Mouse (Mus musculus) stomach, embryonic 16.5 days (tissue): Measurements from ENCODE around the gene Irs2. TPM values are rescaled to one million over a fixed set of nuclear protein-coding genes. Genes with fewer than 3 reads are reported as not detected.

Experiments used
- ATAC-seq: fragments of 200-750 bp; cut with Nextera tagmentation; 2 replicates; pipeline ENCODE4 v1.8.0; 2017; ENCODE audit warnings: moderate number of reproducible peaks, moderate TSS enrichment; ENCODE audit not compliant: insufficient read depth, low FRiP score
- H3K27ac ChIP-seq: fragments of 300-500 bp; sonication (generic); 2 replicates; pipeline ENCODE4 v1.5.1; 2014; ENCODE audit warnings: low read length
- H3K27me3 ChIP-seq: fragments of 300-500 bp; sonication (generic); 2 replicates; pipeline ENCODE4 v1.6.1; 2014; ENCODE audit warnings: low read length, control low read depth, mixed read lengths; ENCODE audit not compliant: control insufficient read depth, insufficient read depth
- H3K36me3 ChIP-seq: fragments of 300-500 bp; sonication (generic); 2 replicates; pipeline ENCODE4 v1.6.1; 2014; ENCODE audit warnings: low read length; ENCODE audit not compliant: control insufficient read depth, insufficient read depth
- H3K4me1 ChIP-seq: fragments of 300-500 bp; sonication (generic); 2 replicates; pipeline ENCODE4 v1.6.1; 2014; ENCODE audit warnings: low read length, control low read depth, mixed read lengths; ENCODE audit not compliant: control insufficient read depth, insufficient read depth
- H3K4me2 ChIP-seq: fragments of 300-500 bp; sonication (generic); 2 replicates; pipeline ENCODE4 v1.6.1; 2014; ENCODE audit warnings: low read depth, low read length, mixed read lengths
- H3K4me3 ChIP-seq: fragments of 300-500 bp; sonication (generic); replicated peaks from 2 replicates; pipeline ENCODE4 v1.5.1; 2014; ENCODE audit warnings: mild to moderate bottlenecking, low read length
- H3K9ac ChIP-seq: fragments of 300-500 bp; sonication (generic); 2 replicates; pipeline ENCODE4 v1.6.1; 2014; ENCODE audit warnings: low read length
- H3K9me3 ChIP-seq: fragments of 300-500 bp; sonication (generic); replicated peaks from 2 replicates; pipeline ENCODE4 v1.6.1; 2016; ENCODE audit warnings: low read length, control low read depth; ENCODE audit not compliant: control insufficient read depth
- WGBS: fragments of 180-500 bp; shearing (Covaris S2); extraction: QIAGEN DNeasy Blood & Tissue Kit; methylation state at CpG from one replicate; pipeline ENCODE4 v1.1.7; 2014; 5-methylcytosine and 5-hydroxymethylcytosine counted together
- polyA plus RNA-seq: library from polyadenylated mRNA; unstranded; fragments of >200 nt; fragmentation: Nextera tagmentation; extraction: Ambion mirVana; gene quantifications from 2 replicates; pipeline ENCODE4 v1.2.1, GENCODE M21; 2015

Irs2 gene
- polyA plus RNA-seq: 3.3 and 3.4 TPM in 2 replicates

GRCm38 (mm10) chr8:11008379-11008775 lies at the start of gene Irs2:
TSS of gene Irs2 (minus strand) at chr8:11008458.
- peak within 1 kb of the TSS; percentile 81 for H3K4me3 ChIP-seq
- WGBS: under 1% methylated on average over 64 of the region's 64 CpGs
- 0 out of 2 replicates have a peak, but pooled peaks cover 4% of the 10 kb centered on the region for H3K36me3 ChIP-seq
- H3K27ac ChIP-seq: peak within 1 kb of the TSS; percentile 99
- H3K27me3 ChIP-seq: no peaks in the 10 kb centered on the region
- H3K4me2 ChIP-seq: peak within 1 kb of the TSS; percentile 83
- no peak for ATAC-seq
- no peaks in the 10 kb centered on the region for H3K9me3 ChIP-seq
- H3K4me1 ChIP-seq: peaks cover 47% of the 10 kb centered on the region
- H3K9ac ChIP-seq: peak within 1 kb of the TSS; percentile 97

GRCm38 (mm10) chr8:11056665-11057064 lies 48.4 kb upstream of the Irs2 start:
- Histone ChIP-seq H3K27me3 (no peaks in the 10 kb centered on the region), H3K4me1 (peaks cover 18% of the 10 kb centered on the region), H3K4me2 (no peak overlapping the region), H3K4me3 (no peak overlapping the region), H3K27ac (peak overlapping the region; percentile 84), H3K9ac (no peak overlapping the region), H3K36me3 (no peaks in the 10 kb centered on the region), H3K9me3 (no peaks in the 10 kb centered on the region)
- peak; percentile 33; the same call in 1 of the 2 replicates for ATAC-seq
- WGBS: 81% methylated on average over 5 of the region's 5 CpGs

- peak overlapping the region; percentile 84 for H3K27ac ChIP-seq
- H3K9ac ChIP-seq: no peak overlapping the region
- peak; percentile 66 for ATAC-seq
These were observed 47.9 kb upstream of the Irs2 start for GRCm38 (mm10) chr8:11056175-11056563.

DNA sequence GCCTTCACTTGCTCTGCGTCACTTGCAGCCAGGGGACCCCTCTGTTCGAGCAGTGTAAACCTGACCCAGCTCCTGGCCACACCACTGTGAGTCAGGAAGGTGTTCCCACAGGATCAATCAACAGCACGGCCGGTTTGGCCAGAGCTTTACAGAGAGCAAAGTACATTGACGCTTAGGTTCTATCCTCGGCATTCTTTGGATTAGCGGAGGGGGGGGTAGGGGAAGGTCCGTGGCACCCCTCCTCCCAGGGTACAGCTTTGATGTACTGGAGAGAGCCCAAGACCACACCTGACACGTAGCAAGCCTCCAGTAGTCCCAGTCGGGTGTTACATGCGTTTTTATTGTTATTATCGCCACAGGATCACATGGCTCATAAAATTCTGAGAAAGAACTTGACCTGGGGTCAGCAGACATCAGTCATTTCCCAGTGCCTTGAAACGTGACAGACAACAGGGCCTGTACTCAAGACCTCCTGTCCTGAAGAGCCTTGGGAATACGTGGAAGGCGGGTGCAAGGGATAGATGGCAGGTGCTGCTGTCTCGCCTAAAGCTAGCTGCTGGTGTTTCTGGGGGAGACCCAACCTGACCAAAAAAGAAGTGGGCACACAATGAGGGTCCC lies 47.4 kb upstream of the Irs2 start:
- Histone ChIP-seq H3K27ac (peak overlapping the region; percentile 84), H3K36me3 (no peaks in the 10 kb centered on the region), H3K27me3 (no peaks in the 10 kb centered on the region), H3K9ac (peak overlapping the region; percentile 18; the same call in 1 of the 2 replicates), H3K4me1 (peaks cover 12% of the 10 kb centered on the region), H3K9me3 (no peaks in the 10 kb centered on the region), H3K4me2 (no peak overlapping the region; the same call in 1 of the 2 replicates), H3K4me3 (no peak overlapping the region)
- 60% methylated on average over 16 of the region's 16 CpGs for WGBS
- ATAC-seq: peak; percentile 89

More at GRCm38 (mm10) chr8:11056175-11056563, 47.9 kb upstream of the Irs2 start:
- H3K4me2 ChIP-seq: no peak overlapping the region
- H3K36me3 ChIP-seq: no peaks in the 10 kb centered on the region
- H3K9me3 ChIP-seq: no peaks in the 10 kb centered on the region
- 53% methylated on average over 8 of the region's 8 CpGs for WGBS
- H3K27me3 ChIP-seq: no peaks in the 10 kb centered on the region
- H3K4me3 ChIP-seq: no peak overlapping the region
- H3K4me1 ChIP-seq: peaks cover 13% of the 10 kb centered on the region

DNA sequence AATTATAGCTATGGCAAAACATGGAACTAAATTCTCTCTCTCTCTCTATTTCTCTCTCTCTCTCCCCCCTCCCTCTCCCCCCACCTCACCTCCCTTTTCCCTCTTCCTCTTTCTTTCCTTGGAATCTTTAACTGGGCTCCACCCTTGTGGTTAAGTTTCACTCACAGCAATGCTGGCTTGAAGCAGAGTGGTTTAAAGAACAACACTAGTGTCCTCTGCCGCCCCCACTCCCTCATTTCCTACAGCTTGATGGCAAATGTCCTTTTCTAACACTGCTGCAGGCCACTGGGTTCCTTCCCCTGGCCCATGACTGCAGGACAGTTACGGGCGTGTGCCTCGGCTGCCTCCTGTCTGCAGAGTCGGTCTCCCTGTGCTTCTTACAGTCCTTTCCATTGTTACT lies 41.6 kb upstream of the Irs2 start:
- Histone ChIP-seq H3K4me2 (no peak overlapping the region), H3K27ac (no peak overlapping the region), H3K4me3 (no peak overlapping the region), H3K36me3 (no peaks in the 10 kb centered on the region), H3K9me3 (no peaks in the 10 kb centered on the region), H3K9ac (no peak overlapping the region), H3K27me3 (no peaks in the 10 kb centered on the region), H3K4me1 (0 out of 2 replicates have a peak, but pooled peaks cover 3% of the 10 kb centered on the region)
- WGBS: 62% methylated on average over 5 of the region's 5 CpGs
- ATAC-seq: no peak

- Histone ChIP-seq H3K9me3 (no peaks in the 10 kb centered on the region), H3K27me3 (no peaks in the 10 kb centered on the region), H3K4me3 (no peak overlapping the region), H3K27ac (no peak overlapping the region), H3K4me2 (no peak overlapping the region), H3K36me3 (no peaks in the 10 kb centered on the region), H3K4me1 (no peaks in the 10 kb centered on the region), H3K9ac (no peak overlapping the region)
- WGBS: 88% methylated on average over 1 of the region's 1 CpGs
- no peak for ATAC-seq
These were observed 39.6 kb upstream of the Irs2 start for GRCm38 (mm10) chr8:11047812-11048211.

- Histone ChIP-seq H3K9me3 (no peaks in the 10 kb centered on the region), H3K4me3 (no peak overlapping the region), H3K4me2 (no peak overlapping the region), H3K27me3 (no peaks in the 10 kb centered on the region), H3K36me3 (no peaks in the 10 kb centered on the region), H3K9ac (no peak overlapping the region), H3K27ac (no peak overlapping the region), H3K4me1 (no peaks in the 10 kb centered on the region)
- WGBS: 63% methylated on average over 11 of the region's 11 CpGs
- ATAC-seq: no peak
These were observed 36.4 kb upstream of the Irs2 start for GRCm38 (mm10) chr8:11044660-11045059.

DNA sequence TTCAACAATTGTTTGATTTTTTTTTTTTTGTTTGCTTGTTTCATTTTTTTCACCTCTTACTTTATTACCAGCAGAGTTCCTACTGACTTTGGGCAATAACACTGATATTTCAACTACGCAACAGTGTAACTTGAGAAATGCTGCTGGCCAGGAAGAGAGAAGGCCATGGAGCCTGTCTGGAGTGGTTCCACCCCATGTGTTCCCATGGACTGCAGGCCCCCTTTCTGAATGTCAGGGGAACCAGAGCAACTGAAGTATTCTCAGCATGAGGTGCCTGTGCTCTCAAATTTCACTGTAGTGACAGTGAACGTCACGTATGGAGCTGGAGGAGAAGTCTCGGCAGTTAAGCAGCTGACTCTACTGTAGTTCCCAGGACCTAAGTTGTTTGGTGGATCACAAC lies 35.3 kb upstream of the Irs2 start:
- H3K9me3 ChIP-seq: no peaks in the 10 kb centered on the region

DNA sequence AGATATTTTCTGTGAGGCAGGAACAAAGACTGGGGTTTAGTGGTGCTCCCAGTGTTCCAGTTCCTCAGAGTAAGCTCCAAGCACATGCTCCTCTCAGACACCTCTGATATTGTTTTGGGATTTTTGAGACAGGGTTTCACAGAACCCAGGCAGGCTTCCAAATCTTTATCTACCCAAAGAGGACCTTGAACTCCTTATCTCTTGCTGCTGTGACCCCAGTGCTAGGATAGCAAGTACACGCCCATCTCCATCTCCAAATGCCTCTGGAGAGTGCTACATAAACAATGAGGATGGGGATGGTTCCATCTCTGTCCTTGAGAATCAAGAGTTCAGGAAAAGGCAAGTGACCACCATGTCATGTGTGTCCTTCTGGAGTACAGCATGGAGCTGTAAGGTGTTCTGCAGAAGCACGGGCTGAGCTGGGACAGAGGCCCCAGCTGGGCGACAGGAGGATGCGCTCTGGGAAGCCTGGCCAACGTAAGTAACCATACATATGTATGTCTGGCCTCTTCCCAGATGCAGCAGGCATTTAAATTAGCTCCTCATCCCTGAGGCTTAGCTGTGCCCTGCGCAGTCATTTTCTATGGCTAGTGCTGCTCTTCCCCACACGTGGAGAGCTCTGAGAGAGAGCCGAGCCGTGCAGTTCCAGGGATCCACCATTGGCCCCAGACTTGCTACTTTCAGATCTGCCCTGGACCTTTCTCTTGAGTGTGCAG lies 34.8 kb upstream of the Irs2 start:
- H3K4me2 ChIP-seq: no peak overlapping the region
- no peaks in the 10 kb centered on the region for H3K4me1 ChIP-seq
- 83% methylated on average over 9 of the region's 9 CpGs for WGBS
- no peak overlapping the region for H3K4me3 ChIP-seq
- no peak overlapping the region for H3K9ac ChIP-seq
- no peak for ATAC-seq
- no peaks in the 10 kb centered on the region for H3K27me3 ChIP-seq
- no peak overlapping the region for H3K27ac ChIP-seq
- no peaks in the 10 kb centered on the region for H3K36me3 ChIP-seq
- no peaks in the 10 kb centered on the region for H3K9me3 ChIP-seq

More for the DNA sequence above, 35.3 kb upstream of the Irs2 start:
- H3K4me1 ChIP-seq: no peaks in the 10 kb centered on the region
- no peak overlapping the region for H3K27ac ChIP-seq
- no peak overlapping the region for H3K4me2 ChIP-seq
- H3K9ac ChIP-seq: no peak overlapping the region
- no peak overlapping the region for H3K4me3 ChIP-seq
- no peaks in the 10 kb centered on the region for H3K27me3 ChIP-seq
- 71% methylated on average over 4 of the region's 4 CpGs for WGBS
- no peaks in the 10 kb centered on the region for H3K36me3 ChIP-seq
- no peak for ATAC-seq
